In the genomic region with DNA sequence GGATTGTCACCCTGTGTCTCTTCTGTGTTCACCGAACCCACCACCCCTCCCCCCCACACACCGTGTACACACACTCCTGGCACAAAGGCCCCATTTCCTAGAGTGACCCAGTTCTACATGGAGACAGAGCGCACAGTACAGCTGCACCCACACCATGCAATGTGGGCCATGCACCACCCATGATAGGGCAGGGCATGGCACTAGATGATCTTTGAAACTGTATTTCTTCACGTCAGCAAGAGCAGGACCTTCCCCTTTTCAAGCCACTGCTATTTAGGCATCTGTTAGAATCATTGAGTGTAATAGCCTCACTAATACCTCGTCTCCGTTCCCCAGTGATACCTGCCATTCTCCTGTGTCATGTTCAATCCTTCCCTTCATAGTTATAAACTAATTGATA, we compare ENCODE assay signal across 18 mouse cellular contexts. TPM values are rescaled to one million over a fixed set of nuclear protein-coding genes. Genes with fewer than 3 reads are reported as not detected.
DNase-seq lines count a peak whose midpoint lies in the region; ATAC-seq and TF ChIP-seq lines count a peak whose summit lies in the region.
"Had no signal": no experiment of that assay in that cellular context is flagged by ENCODE, and none has a peak within 500 bp of the region (broad histone marks: within the 10 kb centered on the region; RNA-seq: fewer than 3 reads in every experiment).

No protein-coding gene starts in this region.

- in situ Hi-C loops in CH12.LX (cut with MboI; ENCODE audit: low pct_ligation_motif_present, low pct_unique_long_range_greater_than_20kb, low sequenced_read_pairs): no loop called here

- TF ChIP-seq CTCF in CH12.LX (conservative IDR thresholded peaks at IDR 0.05 in 1 of 2, IDR thresholded peaks at IDR 0.05 in 1 of 2; ENCODE audit: low read depth in 2 of 2, low read length in 2 of 2): no peak

- H3K4me3 ChIP-seq in megakaryocyte, embryonic 14.5 days (replicated peaks): peak overlapping the region; percentile 29
- H3K4me3 ChIP-seq in CH12.LX (replicated peaks in 1 of 3; ENCODE audit: low read depth in 2 of 3, low read length in 2 of 3, poor library complexity in 1 of 3): no peak overlapping the region
- H3K4me3 ChIP-seq: embryonic facial prominence, embryonic 10.5 days; embryonic facial prominence, embryonic 12.5 days; forebrain, embryonic 13.5 days; forebrain, embryonic 15.5 days had no signal

- no peak for ATAC-seq in megakaryocyte, adult 5-6 weeks (ENCODE audit: poor library complexity, severe bottlenecking)
- peak; percentile 71 for ATAC-seq in monocyte, adult 5-6 weeks (replicated peaks; ENCODE audit: insufficient number of reproducible peaks, low FRiP score, low TSS enrichment, poor library complexity, severe bottlenecking)
- ATAC-seq: CD4-positive, CD25-positive, alpha-beta regulatory T cell, adult 4 months; forebrain, embryonic 13.5 days; forebrain, embryonic 15.5 days had no signal

- no peaks in the 10 kb centered on the region for H3K4me1 ChIP-seq in megakaryocyte, embryonic 14.5 days
- H3K4me1 ChIP-seq in CH12.LX (ENCODE audit: control insufficient read depth in 1 of 2, insufficient read depth in 2 of 2): peaks cover 20 to 42% of the 10 kb centered on the region in 2 experiments
- H3K4me1 ChIP-seq: embryonic facial prominence, embryonic 10.5 days; embryonic facial prominence, embryonic 12.5 days; forebrain, embryonic 13.5 days; forebrain, embryonic 15.5 days had no signal

- peak; percentile 17; the same call in 1 of the 2 replicates for TF ChIP-seq POLR2A in CH12.LX (IDR thresholded peaks at IDR 0.05; ENCODE audit: low read depth, low read length)

- H3K27ac ChIP-seq in CH12.LX (ENCODE audit: insufficient read depth, low read depth): peak overlapping the region; percentile 5; the same call in 1 of the 2 replicates
- H3K27ac ChIP-seq: embryonic facial prominence, embryonic 10.5 days; embryonic facial prominence, embryonic 12.5 days; forebrain, embryonic 13.5 days; forebrain, embryonic 15.5 days had no signal

- no peak for TF ChIP-seq RAD21 in CH12.LX (IDR thresholded peaks at IDR 0.05; ENCODE audit: low read depth, low read length)

- no peak overlapping the region for H3K4me2 ChIP-seq in CH12.LX (ENCODE audit: insufficient read depth, low read depth, poor library complexity, severe bottlenecking)
- H3K4me2 ChIP-seq: embryonic facial prominence, embryonic 12.5 days; forebrain, embryonic 13.5 days; forebrain, embryonic 15.5 days had no signal

- DNase-seq in heart, adult 11 months: peak; percentile 88
- DNase-seq in heart, postnatal 36 days: no peak
- no peak for DNase-seq in CH12.LX (ENCODE audit: extremely low read depth)
- DNase-seq in lung, adult 18-20 months: no peak
- DNase-seq: adrenal gland, adult 2 months; adrenal gland, postnatal 10 days; adrenal gland, postnatal 25 days; B cell, adult 2 months; cerebellum, adult 11-12 months; cerebellum, adult 9-10 months had no signal

- dilution Hi-C loops in CH12.LX (cut with MboI; ENCODE audit: extremely low pct_ligation_motif_present, extremely low pct_unique_long_range_greater_than_20kb, low sequenced_read_pairs): no loop called here

- H3K79me2 ChIP-seq in CH12.LX (replicated peaks; ENCODE audit: control insufficient read depth, extremely low read depth, insufficient read depth, poor library complexity, severe bottlenecking): peaks cover 48% of the 10 kb centered on the region

- H3K9ac ChIP-seq in CH12.LX (ENCODE audit: insufficient read depth, low read depth): no peak overlapping the region
- H3K9ac ChIP-seq: embryonic facial prominence, embryonic 12.5 days; forebrain, embryonic 13.5 days; forebrain, embryonic 15.5 days had no signal

- no peak for TF ChIP-seq EP300 in CH12.LX (IDR thresholded peaks at IDR 0.05; ENCODE audit: low read length)

- no peaks in the 10 kb centered on the region for H3K36me3 ChIP-seq in megakaryocyte, embryonic 14.5 days (replicated peaks; ENCODE audit: low read length)
- H3K36me3 ChIP-seq in CH12.LX (replicated peaks in 1 of 2; ENCODE audit: control insufficient read depth in 1 of 2, insufficient read depth in 1 of 2, low read length in 1 of 2): peaks cover 55 to 81% of the 10 kb centered on the region in 2 experiments
- H3K36me3 ChIP-seq: embryonic facial prominence, embryonic 10.5 days; embryonic facial prominence, embryonic 12.5 days; forebrain, embryonic 15.5 days had no signal

- H3K9me3 ChIP-seq in megakaryocyte, embryonic 14.5 days: peaks cover 7% of the 10 kb centered on the region
- peaks cover 20% of the 10 kb centered on the region for H3K9me3 ChIP-seq in CH12.LX (replicated peaks; ENCODE audit: low read length)
- H3K9me3 ChIP-seq: embryonic facial prominence, embryonic 10.5 days; embryonic facial prominence, embryonic 12.5 days; forebrain, embryonic 13.5 days; forebrain, embryonic 15.5 days had no signal

- peaks cover 6% of the 10 kb centered on the region for H3K27me3 ChIP-seq in megakaryocyte, embryonic 14.5 days (replicated peaks)
- no peaks in the 10 kb centered on the region for H3K27me3 ChIP-seq in CH12.LX (replicated peaks)
- H3K27me3 ChIP-seq: embryonic facial prominence, embryonic 12.5 days; forebrain, embryonic 13.5 days; forebrain, embryonic 15.5 days had no signal

- intact Hi-C loops in heart, postnatal 36 days (cut with DNase I): no loop called here

TF ChIP-seq in CH12.LX, 34 proteins besides CTCF, POLR2A, EP300 and RAD21:
- TF ChIP-seq BHLHE40 (IDR thresholded peaks at IDR 0.05; ENCODE audit: low read depth, low read length) (no peak), JUND (conservative IDR thresholded peaks at IDR 0.05; ENCODE audit: low read depth, low read length) (no peak), UBTF (IDR thresholded peaks at IDR 0.05; ENCODE audit: low read depth, low read length) (no peak), HCFC1 (IDR thresholded peaks at IDR 0.05; ENCODE audit: low read depth, low read length) (no peak), CHD1 (IDR thresholded peaks at IDR 0.05; ENCODE audit: low read depth, low read length) (no peak), E2F4 (IDR thresholded peaks at IDR 0.05; ENCODE audit: insufficient replicate concordance, low read depth, low read length) (no peak), GABPA (IDR thresholded peaks at IDR 0.05; ENCODE audit: insufficient replicate concordance, low read depth, low read length) (no peak), ZMIZ1 (IDR thresholded peaks at IDR 0.05; ENCODE audit: low read depth, low read length) (no peak), MAX (IDR thresholded peaks at IDR 0.05; ENCODE audit: low read length) (no peak), TBP (conservative IDR thresholded peaks at IDR 0.05; ENCODE audit: low read depth, low read length) (no peak), MXI1 (IDR thresholded peaks at IDR 0.05; ENCODE audit: low read depth, low read length) (no peak)

RNA-seq across cellular contexts. Expression of a gene that starts 51.1 kb away (rescaled TPM):
- 10 to 100 TPM; 77.7 to 78.6 TPM for total RNA-seq in heart, postnatal 36 days (2021)
- polyA plus RNA-seq in megakaryocyte, embryonic 14.5 days (2012; ENCODE audit: insufficient read depth, low replicate concordance): 2.9 and 24.0 TPM in 2 replicates
- total RNA-seq in megakaryocyte, adult 5-6 weeks (2015): 49.1 and 49.6 TPM in 2 replicates
- 40.5 and 44.4 TPM in 2 replicates for total RNA-seq in megakaryocyte, adult 5-6 weeks (2017)
- 153 and 190 TPM in 2 replicates for total RNA-seq in CH12.LX (2012; rRNA removed)
- total RNA-seq in CH12.LX (2014; rRNA removed): 276 and 337 TPM in 2 replicates
- 258 and 279 TPM in 2 replicates for polyA plus RNA-seq in CH12.LX (2012; ENCODE audit: insufficient read length, low read depth)
- total RNA-seq in monocyte, adult 5-6 weeks (2017): 67.5 to 109 TPM (median 103 TPM) in 3 replicates

RNA-seq across cellular contexts. Expression of a gene that starts 58.6 kb away (rescaled TPM):
- total RNA-seq in heart, postnatal 36 days (2021): 10 to 100 TPM; 27.4 to 31.4 TPM
- polyA plus RNA-seq in megakaryocyte, embryonic 14.5 days (2012; ENCODE audit: insufficient read depth, low replicate concordance): 2.2 and 7.3 TPM in 2 replicates
- 25.9 and 36.3 TPM in 2 replicates for total RNA-seq in megakaryocyte, adult 5-6 weeks (2015)
- 74.2 and 77.7 TPM in 2 replicates for total RNA-seq in megakaryocyte, adult 5-6 weeks (2017)
- total RNA-seq in CH12.LX (2012; rRNA removed) (41.6 and 43.0 TPM in 2 replicates), CH12.LX (2014; rRNA removed) (60.3 and 68.8 TPM in 2 replicates)
- polyA plus RNA-seq in CH12.LX (2012; ENCODE audit: insufficient read length, low read depth): 66.8 and 78.7 TPM in 2 replicates
- total RNA-seq in monocyte, adult 5-6 weeks (2017): 143 to 184 TPM (median 150 TPM) in 3 replicates
